Mouse (Mus musculus): Measurements from ENCODE around the gene Tomm70a.
"Not testable (repeated sequence)": the region's sequence is repeated elsewhere in the genome, so short reads cannot be mapped to it uniquely, and the experiment has no call there.

Gene Tomm70a

DNA sequence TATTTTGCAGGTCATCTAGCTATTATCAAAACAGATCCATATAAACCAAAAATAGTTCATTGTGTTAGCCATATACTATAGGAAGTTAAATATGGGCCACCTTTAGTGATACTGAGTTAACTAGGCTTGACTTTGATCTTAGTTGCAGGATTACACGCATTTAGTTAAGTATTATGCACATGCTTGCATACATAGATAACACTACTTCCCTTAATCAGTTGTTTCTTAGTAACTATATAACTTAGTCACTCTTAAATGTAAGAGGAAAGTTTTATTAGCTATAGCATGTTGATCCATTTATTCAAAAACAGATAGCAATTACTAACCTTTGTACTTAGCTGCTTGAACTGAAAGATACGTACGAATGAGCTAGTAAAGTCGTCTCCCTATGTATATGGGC is 29.9 kb downstream of the Tomm70a start:
- no peak for DNase-seq (ENCODE audit: low spot score in 2 of 2)

DNA sequence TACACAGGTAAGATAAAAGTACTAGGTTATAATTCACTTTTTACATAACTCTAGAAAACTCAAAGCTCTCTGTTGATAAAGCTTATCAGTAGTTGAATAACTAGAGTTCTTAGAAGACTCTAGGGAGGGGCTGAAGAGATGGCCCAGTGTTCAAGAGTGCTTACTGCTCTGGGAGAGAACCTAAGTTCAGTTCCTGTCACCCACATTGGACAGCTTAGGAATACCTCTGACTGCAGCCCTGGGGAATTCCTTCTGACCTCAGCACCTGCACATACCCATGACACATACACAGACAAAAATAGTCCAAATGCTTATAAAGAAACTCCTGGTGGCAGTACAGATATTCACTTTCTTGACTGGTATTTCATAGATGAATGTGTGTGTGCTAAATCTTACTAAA is 34.4 kb downstream of the Tomm70a start:
- DNase-seq (ENCODE audit: low spot score in 2 of 2), result no peak

- no peak for DNase-seq (ENCODE audit: low spot score in 2 of 2)
Measured at GRCm38 (mm10) chr16:57157076-57157475, 35.6 kb downstream of the Tomm70a start.

DNA sequence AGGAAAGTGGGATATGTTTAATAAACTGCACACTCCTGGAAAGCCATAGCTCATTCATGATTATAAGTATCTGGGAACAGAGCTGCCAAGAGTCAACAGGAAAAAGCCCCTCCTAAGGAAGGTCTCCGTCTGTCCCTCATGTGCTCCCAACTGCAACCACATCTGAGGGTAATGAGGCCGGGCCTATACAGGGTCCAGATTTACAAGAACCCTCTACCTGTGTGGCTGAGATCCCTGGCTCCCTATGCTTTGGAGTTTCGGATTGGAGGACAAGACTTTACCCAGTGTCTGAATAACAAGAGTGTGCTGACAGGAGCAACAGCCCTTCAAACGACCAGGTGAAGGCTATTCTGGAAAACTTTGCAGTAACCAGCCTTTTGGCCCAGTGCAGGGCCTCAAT is 36.2 kb downstream of the Tomm70a start:
- no peak for DNase-seq (ENCODE audit: low spot score in 2 of 2)

DNA sequence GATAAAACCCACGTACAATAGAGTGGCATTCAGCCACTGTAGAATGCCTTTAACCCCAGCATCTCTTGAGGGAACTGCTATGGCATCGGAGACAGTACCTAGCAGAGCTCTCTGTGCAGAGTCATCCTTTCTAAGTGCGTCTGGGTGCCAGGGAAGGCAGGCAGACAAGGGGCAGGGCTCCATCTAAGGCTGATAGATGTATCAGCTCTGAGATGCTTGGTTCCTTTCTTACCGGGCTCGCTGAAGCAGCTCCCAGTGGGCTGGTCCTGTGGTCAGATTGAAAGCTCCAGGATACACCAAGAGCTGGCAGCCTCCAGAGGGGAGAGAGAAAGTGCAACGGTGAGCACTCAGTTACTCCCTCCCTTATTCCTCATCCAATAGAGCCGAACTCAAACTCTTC is 38.3 kb downstream of the Tomm70a start:
- DNase-seq (ENCODE audit: low spot score in 2 of 2), result no peak

GRCm38 (mm10) chr16:57162841-57163240 is 41.3 kb downstream of the Tomm70a start:
- DNase-seq (ENCODE audit: low spot score in 2 of 2), result no peak

DNA sequence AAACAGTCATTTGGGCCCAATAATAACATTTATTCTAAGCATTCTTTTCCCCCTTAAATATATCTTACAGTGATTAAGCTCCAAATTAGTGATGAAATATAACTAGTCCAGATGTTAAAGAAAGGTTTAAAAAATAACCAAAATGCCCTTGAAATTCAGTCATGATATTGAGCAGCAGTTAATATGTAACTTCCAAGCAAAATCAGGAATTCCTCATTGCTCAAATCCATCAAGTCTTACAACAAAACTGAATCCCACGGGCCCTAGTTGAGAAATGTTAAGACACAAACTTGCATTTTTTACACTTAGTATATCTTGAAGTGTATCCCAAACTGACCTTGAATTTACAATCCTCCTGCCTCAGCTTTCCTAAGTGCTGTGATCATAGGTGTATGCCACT is 42.2 kb downstream of the Tomm70a start:
- DNase-seq (ENCODE audit: low spot score in 2 of 2), result no peak

DNA sequence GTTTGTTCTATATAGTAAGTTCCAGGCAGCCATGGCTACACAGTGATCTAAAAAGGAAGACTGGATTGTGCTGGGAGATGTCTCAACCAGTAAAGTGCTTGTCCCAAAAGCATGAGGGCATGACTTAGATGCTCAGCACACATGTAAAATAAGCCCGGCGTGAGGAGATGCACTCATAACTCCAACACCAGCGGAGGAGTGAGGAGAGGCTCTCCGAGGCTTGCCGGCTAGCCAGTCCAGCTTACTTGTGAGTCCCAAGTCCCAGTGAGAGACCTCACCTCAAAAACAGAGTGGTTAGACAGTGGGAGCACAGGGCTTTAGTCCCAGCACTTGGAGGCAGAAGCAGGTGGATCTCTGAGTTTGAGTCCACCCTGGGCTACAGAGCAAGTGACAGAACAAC is 43.7 kb downstream of the Tomm70a start:
- DNase-seq (ENCODE audit: low spot score in 2 of 2), result no peak

DNA sequence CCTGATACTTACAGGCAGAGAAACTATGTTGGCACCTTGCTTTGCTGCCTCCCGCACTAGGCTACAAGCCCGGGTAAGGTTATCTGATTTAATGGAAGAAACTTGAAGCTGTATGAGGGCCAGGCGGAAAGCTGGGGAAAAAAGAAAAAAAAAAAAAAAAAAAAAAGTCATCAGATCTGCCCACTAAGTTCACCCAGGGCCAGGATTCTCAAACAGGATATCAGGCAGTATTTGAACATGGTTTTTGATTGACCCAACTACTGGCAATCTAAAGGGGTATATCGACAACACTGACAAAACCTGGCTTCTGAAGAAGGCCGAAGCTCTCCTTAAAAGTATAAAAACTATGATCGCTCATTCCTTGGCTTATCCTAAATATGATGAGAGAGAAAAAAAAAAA is 44.6 kb downstream of the Tomm70a start:
- no peak for DNase-seq (ENCODE audit: low spot score in 2 of 2)

DNA sequence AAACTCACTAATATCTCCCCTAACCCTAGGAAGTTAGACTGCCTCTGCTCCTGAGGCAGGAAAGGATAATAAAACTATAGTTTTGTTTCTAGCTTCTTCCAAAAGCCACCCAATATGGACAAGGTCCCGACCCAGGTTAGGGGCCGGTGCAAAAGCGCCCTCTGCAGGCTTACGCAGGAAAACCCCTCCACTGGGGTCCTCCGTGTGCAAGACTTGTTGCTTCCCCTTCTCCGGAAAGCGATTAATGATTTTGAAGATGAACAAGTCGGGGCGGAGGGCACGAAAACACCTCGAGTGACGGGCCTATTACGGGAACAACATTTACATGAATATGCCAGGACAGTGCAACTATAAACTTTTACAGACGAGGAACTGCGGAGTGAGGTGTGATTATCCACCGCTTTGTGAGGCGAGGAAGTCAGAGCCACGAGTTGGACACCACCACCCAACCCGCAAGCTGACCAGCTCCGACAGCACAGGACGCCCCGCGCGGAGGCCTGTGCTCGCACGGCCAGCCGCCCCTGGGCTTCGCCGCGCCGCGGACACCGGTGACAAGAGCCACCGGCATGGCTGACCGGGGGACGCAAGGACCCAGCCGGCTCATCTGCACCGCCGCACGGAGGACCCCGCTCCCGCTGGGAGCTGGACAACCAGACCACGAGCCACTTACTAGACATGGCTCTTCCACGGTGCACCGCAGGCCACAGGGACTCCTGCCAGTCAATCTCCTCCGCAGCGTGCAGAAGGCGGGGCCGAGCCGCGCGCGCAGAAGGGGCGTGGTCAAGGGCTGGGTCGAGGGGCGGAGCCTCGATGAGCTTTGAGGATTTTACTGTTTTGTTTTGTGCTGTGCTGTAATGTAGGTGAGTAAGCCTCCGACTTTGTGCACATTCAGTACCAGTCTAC is 45.4 kb downstream of the Tomm70a start, which contains the start of gene Nit2:
Gene Nit2, minus strand, starts transcription at position 731 of the 903 bp plus-strand sequence.
- peak; percentile 94 to 95 for DNase-seq (ENCODE audit: low spot score in 2 of 2)

GRCm38 (mm10) chr16:57167514-57167912 is 46.0 kb downstream of the Tomm70a start:
- DNase-seq (ENCODE audit: low spot score in 2 of 2), result no peak

DNA sequence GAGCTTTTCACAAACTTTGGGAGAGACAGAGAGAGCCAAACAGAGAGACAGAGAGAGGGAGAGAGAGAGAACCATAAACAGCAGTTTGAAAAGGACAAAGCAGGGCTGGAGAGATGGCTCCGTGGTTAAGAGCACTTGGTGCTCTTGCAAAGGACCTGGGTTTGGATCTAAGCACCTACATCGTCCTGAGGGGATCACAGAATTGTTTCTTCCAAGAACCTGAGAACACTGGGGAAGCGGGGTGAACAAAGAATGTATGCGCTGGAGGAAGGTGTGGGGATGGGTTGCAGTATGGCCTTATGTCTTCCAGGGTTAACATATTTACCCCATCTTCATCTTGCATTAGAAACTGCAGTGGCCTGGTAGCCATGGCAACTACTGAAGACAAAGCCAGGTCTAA is 46.7 kb downstream of the Tomm70a start:
- DNase-seq (ENCODE audit: low spot score in 2 of 2), result no peak

- DNase-seq (ENCODE audit: low spot score in 2 of 2), result no peak
Measured at GRCm38 (mm10) chr16:57171161-57171560, 49.7 kb downstream of the Tomm70a start.

DNA sequence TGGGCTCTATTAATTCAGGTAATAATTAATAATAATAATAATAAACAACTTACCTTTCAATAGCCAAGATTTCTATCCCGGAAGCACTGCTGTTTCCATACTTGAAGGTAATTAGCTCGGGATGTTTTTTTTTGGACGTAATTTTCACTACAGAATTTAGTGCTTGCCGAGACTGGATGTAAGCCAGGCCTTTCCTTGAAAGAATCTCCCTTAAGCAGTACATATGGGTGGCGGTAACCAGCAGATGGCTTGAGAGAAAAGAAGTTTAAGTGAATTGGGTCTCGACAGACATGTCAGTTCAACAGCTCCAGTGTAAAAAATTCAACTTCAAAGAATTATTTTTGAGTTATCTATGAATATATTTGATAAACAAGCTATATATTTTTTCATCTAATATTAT is 50.1 kb downstream of the Tomm70a start:
- no peak for DNase-seq (ENCODE audit: low spot score in 2 of 2)

DNA sequence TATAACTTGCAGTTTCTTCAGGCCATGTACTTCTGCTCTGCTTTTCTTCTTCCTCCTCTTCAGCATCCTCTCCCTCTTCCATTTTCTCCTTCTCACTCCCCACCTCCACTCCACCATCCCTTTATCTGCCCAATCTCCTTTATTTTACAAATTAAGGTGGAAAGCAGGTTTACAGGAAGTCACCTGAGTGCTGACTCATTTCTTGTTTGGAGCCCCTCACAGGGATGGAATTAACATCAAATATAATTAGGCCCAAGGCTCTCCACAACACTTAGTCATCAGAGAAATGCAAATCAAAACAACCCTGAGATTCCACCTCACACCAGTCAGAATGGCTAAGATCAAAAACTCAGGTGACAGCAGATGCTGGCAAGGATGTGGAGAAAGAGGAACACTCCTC is 53.0 kb downstream of the Tomm70a start:
- DNase-seq (ENCODE audit: low spot score in 2 of 2), result not testable (repeated sequence)

DNA sequence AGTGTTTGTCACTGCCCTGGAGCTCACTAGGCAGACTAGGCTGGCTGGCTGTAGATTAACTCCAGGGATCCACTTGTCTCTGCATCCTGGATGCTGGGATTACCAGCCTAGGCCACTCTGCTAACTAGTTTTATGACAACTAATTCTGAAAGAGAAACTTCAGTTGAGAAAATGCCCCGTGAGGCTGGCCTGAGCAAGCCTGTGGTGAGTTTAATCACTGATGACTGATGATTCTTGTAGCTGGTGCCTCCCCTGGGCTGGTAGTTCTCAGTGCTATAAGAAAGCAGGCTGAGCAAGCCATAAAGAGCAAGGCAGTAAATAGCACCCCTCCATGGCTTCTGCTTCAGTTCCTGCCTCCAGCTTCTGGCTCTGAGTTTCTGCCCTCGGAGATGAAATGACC is 54.2 kb downstream of the Tomm70a start:
- no peak for DNase-seq (ENCODE audit: low spot score in 2 of 2)

DNA sequence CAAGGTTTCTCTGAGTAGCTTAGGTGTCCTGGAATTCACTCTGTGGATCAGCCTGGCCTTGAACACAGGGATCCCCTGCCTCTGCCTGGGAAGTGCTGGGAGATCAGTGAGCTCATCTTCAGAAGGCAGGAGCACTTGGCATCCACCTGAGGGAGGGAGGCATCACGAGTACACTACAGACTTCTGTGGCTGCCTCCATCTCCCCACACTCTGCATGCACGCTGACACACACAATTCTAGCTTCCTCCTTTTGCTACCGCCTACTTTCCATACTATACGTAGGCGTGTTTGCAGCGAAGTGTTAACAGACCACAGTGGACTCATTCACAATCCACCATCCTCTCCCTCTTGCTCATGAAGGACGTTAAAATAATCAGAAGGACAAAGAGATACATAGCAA is 54.8 kb downstream of the Tomm70a start:
- no peak for DNase-seq (ENCODE audit: low spot score in 2 of 2)

DNA sequence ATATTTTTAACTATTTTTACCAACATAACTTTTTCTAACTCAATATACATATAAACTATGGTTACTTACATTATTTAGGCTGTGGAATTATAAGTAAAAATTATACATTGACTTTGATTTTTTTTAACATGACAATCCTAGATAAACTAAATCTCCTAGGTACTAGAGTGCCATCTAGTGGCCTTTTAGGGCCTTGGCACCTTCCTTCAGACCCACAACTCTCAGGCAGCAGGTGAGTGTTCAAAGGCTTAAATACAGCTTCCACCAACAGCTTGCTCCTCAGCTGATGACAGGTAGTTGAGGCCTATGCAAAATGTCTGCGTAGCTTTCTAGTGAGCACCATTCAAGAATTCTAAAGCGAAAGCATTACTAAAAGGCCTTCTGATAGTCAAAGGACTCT is 55.8 kb downstream of the Tomm70a start:
- DNase-seq (ENCODE audit: low spot score in 2 of 2), result peak in 1 of 2 experiments; percentile 6

GRCm38 (mm10) chr16:57177664-57178063 is 56.2 kb downstream of the Tomm70a start:
- DNase-seq (ENCODE audit: low spot score in 2 of 2), result no peak

- DNase-seq (ENCODE audit: low spot score in 2 of 2), result no peak
Measured at GRCm38 (mm10) chr16:57181180-57181579, 59.7 kb downstream of the Tomm70a start.

- no peak for DNase-seq (ENCODE audit: low spot score in 2 of 2)
Measured at GRCm38 (mm10) chr16:57182037-57182436, 60.5 kb downstream of the Tomm70a start.

GRCm38 (mm10) chr16:57186618-57187017 is 65.1 kb downstream of the Tomm70a start:
- no peak for DNase-seq (ENCODE audit: low spot score in 2 of 2)

- no peak for DNase-seq (ENCODE audit: low spot score in 2 of 2)
Measured at GRCm38 (mm10) chr16:57189493-57189892, 68.0 kb downstream of the Tomm70a start.

DNA sequence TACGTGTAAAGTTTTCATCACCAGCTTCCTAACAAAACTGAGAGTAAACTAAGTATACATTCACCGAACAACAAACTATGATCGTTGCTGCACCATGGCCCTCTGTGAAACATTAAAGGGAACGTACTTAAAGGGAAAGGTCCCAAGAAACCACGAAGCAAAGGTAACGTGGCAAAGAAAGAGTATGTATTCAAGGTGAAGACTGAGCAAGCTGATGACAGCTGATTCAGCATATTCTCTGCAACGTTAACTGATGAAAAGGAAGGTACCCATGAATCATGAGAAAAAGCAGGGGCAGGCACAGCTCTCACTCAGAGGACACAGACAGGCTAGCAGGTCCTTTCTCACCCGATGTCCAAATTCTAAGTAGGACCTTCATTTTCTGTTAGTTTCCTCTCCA is 68.9 kb downstream of the Tomm70a start:
- DNase-seq (ENCODE audit: low spot score in 2 of 2), result no peak
